Mouse (Mus musculus) liver, embryonic 15.5 days (tissue): ENCODE measurements around the gene Gm6169. TPM values are rescaled to one million over a fixed set of nuclear protein-coding genes. Genes with fewer than 3 reads are reported as not detected.

ENCODE experiments used
- ATAC-seq: fragments of 200-750 bp; cut with Nextera tagmentation; 2 replicates; pipeline ENCODE4 v1.8.0; 2017; ENCODE audit warnings: moderate number of reproducible peaks, mild to moderate bottlenecking, moderate library complexity; ENCODE audit not compliant: insufficient read depth
- H3K27ac ChIP-seq: fragments of 300-500 bp; sonication (generic); replicated peaks from 2 replicates; pipeline ENCODE4 v1.5.1; 2015; ENCODE audit warnings: mild to moderate bottlenecking, inconsistent platforms
- H3K27me3 ChIP-seq: fragments of 300-500 bp; sonication (generic); 2 replicates; pipeline ENCODE4 v1.6.1; 2015; ENCODE audit warnings: mild to moderate bottlenecking, inconsistent platforms
- H3K36me3 ChIP-seq: fragments of 300-500 bp; sonication (generic); replicated peaks from 2 replicates; pipeline ENCODE4 v1.6.1; 2015; ENCODE audit warnings: moderate library complexity, mild to moderate bottlenecking, inconsistent platforms
- H3K4me1 ChIP-seq: fragments of 300-500 bp; sonication (generic); replicated peaks from 2 replicates; pipeline ENCODE4 v1.6.1; 2015; ENCODE audit warnings: inconsistent platforms
- H3K4me2 ChIP-seq: fragments of 300-500 bp; sonication (generic); 2 replicates; pipeline ENCODE4 v1.6.1; 2015; ENCODE audit warnings: moderate library complexity, mild to moderate bottlenecking, inconsistent platforms
- H3K4me3 ChIP-seq: fragments of 300-500 bp; sonication (generic); replicated peaks from 2 replicates; pipeline ENCODE4 v1.5.1; 2015; ENCODE audit warnings: mild to moderate bottlenecking, inconsistent platforms
- H3K9ac ChIP-seq: fragments of 300-500 bp; sonication (generic); 2 replicates; pipeline ENCODE4 v1.6.1; 2015; ENCODE audit warnings: moderate library complexity, mild to moderate bottlenecking, inconsistent platforms
- H3K9me3 ChIP-seq: fragments of 300-500 bp; sonication (generic); replicated peaks from 2 replicates; pipeline ENCODE4 v1.6.1; 2016; ENCODE audit warnings: inconsistent platforms
- WGBS: fragments of 180-500 bp; shearing (Covaris S2); methylation state at CpG from one replicate; pipeline ENCODE4 v1.1.7; 2015; ENCODE audit warnings: mixed read lengths; ENCODE audit not compliant: insufficient replicate concordance; 5-methylcytosine and 5-hydroxymethylcytosine counted together
- polyA plus RNA-seq: library from polyadenylated mRNA; unstranded; fragments of >200 nt; fragmentation: Nextera tagmentation; extraction: Ambion mirVana; gene quantifications from 2 replicates; pipeline ENCODE4 v1.2.1, GENCODE M21; 2015

Gm6169 gene
- polyA plus RNA-seq, 1 experiment from 2014 or later = 0.64 TPM

DNA sequence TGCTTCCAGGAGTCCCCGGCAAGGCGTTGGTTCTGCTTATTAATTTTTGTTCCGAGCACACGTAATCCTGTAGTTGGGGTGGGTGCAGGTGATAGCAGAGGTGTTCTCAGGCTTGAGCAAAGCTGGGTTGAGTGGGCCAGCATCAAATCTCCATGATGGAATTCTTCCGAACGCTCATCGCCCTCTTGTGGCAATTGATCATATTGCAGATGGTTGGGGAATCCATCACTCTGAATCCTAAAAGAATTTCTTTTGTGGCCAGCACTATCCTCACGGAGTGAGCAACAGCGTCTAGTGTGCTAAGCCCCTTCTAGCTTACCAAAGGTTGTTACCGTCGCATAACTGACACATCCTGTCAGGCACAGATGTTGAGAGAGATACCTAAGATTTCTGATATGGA lies 46.4 kb downstream of the Gm6169 start:
- no peak for ATAC-seq

DNA sequence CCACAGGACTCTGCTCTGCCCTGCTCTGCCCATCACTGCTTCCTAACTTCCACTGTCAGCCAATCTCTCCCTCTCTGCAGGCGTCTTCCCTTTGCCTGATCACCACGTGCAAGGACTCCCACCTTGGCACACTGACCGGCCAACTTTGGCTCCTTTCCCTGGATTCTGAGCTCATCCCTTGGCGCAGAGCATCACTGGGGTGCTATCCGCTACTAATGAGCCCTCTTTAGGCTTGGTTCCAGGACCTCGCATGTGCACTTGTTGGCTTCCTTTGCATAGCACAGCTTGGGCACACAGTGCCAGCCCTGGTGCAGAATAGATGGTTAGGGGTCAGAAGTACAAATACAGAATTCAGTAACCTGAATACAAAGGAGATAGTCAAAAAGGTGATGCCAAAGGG lies 47.9 kb downstream of the Gm6169 start:
- WGBS = 65% methylated on average over 6 of the region's 6 CpGs
- H3K4me1 ChIP-seq = no peaks in the 10 kb centered on the region
- H3K27ac ChIP-seq = no peak overlapping the region
- H3K4me3 ChIP-seq = no peak overlapping the region
- peaks cover 5% of the 10 kb centered on the region for H3K27me3 ChIP-seq
- H3K9ac ChIP-seq = no peak overlapping the region
- H3K36me3 ChIP-seq = no peaks in the 10 kb centered on the region
- no peaks in the 10 kb centered on the region for H3K9me3 ChIP-seq
- ATAC-seq = no peak
- no peak overlapping the region for H3K4me2 ChIP-seq

More for the DNA sequence above, 46.4 kb downstream of the Gm6169 start:
- H3K4me2 ChIP-seq = no peak overlapping the region
- H3K27ac ChIP-seq = no peak overlapping the region
- 12% methylated on average over 11 of the region's 11 CpGs for WGBS
- H3K9me3 ChIP-seq = no peaks in the 10 kb centered on the region
- H3K9ac ChIP-seq = no peak overlapping the region
- no peaks in the 10 kb centered on the region for H3K36me3 ChIP-seq
- peaks cover 5% of the 10 kb centered on the region for H3K27me3 ChIP-seq
- H3K4me1 ChIP-seq = peaks cover 7% of the 10 kb centered on the region
- no peak overlapping the region for H3K4me3 ChIP-seq

Other genes with a start within 250 kb of the Gm6169 start
- gene Gcnt4, start 174.5 kb downstream of the Gm6169 start, polyA plus RNA-seq = 0.90 and 1.3 TPM in 2 replicates
- not detected in 2 replicates for gene 1700029F12Rik, start 64.9 kb downstream of the Gm6169 start, polyA plus RNA-seq
- gene Fam169a, start 32.0 kb downstream of the Gm6169 start, polyA plus RNA-seq = 0.84 and 0.98 TPM in 2 replicates
- gene Gfm2, start 38.7 kb upstream of the Gm6169 start, polyA plus RNA-seq = 16.6 and 17.1 TPM in 2 replicates
- gene Nsa2, start 38.7 kb upstream of the Gm6169 start, polyA plus RNA-seq = 19.2 and 20.7 TPM in 2 replicates
- gene Hexb, start 99.1 kb upstream of the Gm6169 start, polyA plus RNA-seq = 26.0 and 28.3 TPM in 2 replicates
- gene Enc1, start 141.9 kb upstream of the Gm6169 start, polyA plus RNA-seq = 0.55 and 0.67 TPM in 2 replicates